In genomic region chr11:94455161-94455820, GRCm38 (mm10) we compare ENCODE assay signal across 15 mouse cellular contexts. TPM values are rescaled to one million over a fixed set of nuclear protein-coding genes. Genes with fewer than 3 reads are reported as not detected.
DNase-seq lines count a peak whose midpoint lies in the region; ATAC-seq and TF ChIP-seq lines count a peak whose summit lies in the region.
"Had no signal": no experiment of that assay in that cellular context is flagged by ENCODE, and none has a peak within 500 bp of the region (broad histone marks: within the 10 kb centered on the region; RNA-seq: fewer than 3 reads in every experiment).

No protein-coding gene starts in this region.

- 52% methylated on average over 10 of the region's 10 CpGs for WGBS in kidney, postnatal 0 days
- 85% methylated on average over 10 of the region's 10 CpGs for WGBS in embryonic facial prominence, embryonic 10.5 days
- WGBS in liver, embryonic 15.5 days (ENCODE audit: insufficient replicate concordance) = 45% methylated on average over 10 of the region's 10 CpGs

- peaks cover 15% of the 10 kb centered on the region for H3K4me1 ChIP-seq in kidney, postnatal 0 days (replicated peaks; ENCODE audit: insufficient read depth, low read length)
- H3K4me1 ChIP-seq in embryonic facial prominence, embryonic 10.5 days = peaks cover 37% of the 10 kb centered on the region
- H3K4me1 ChIP-seq in liver, embryonic 15.5 days (replicated peaks) = peaks cover 46% of the 10 kb centered on the region

- no peak overlapping the region for H3K27ac ChIP-seq in kidney, postnatal 0 days
- H3K27ac ChIP-seq in embryonic facial prominence, embryonic 10.5 days (replicated peaks) = 0 out of 2 replicates have a peak overlapping the region, but pooled peaks have one; percentile 24
- peak overlapping the region; percentile 87 for H3K27ac ChIP-seq in liver, embryonic 15.5 days (replicated peaks)
- no peak overlapping the region for H3K27ac ChIP-seq in gastrocnemius, adult 2 months
- H3K27ac ChIP-seq: limb, embryonic 13.5 days had no signal

- no peaks in the 10 kb centered on the region for H3K36me3 ChIP-seq in kidney, postnatal 0 days (ENCODE audit: insufficient read depth, low read length)
- H3K36me3 ChIP-seq in embryonic facial prominence, embryonic 10.5 days (replicated peaks) = peaks cover 85% of the 10 kb centered on the region
- no peaks in the 10 kb centered on the region for H3K36me3 ChIP-seq in liver, embryonic 15.5 days (replicated peaks)

- no peak overlapping the region for H3K4me3 ChIP-seq in kidney, postnatal 0 days (replicated peaks; ENCODE audit: low read depth, low read length)
- no peak overlapping the region for H3K4me3 ChIP-seq in embryonic facial prominence, embryonic 10.5 days
- H3K4me3 ChIP-seq in liver, embryonic 15.5 days (replicated peaks) = peak overlapping the region; percentile 55
- H3K4me3 ChIP-seq in gastrocnemius, adult 2 months = no peak overlapping the region
- H3K4me3 ChIP-seq: limb, embryonic 13.5 days; myocyte had no signal

- DNase-seq in cerebellum, postnatal 14 days = peak; percentile 58 to 59
- no peak for DNase-seq in cerebellum, adult 9-10 months
- DNase-seq in kidney, postnatal 0 days (ENCODE audit: low spot score) = no peak
- DNase-seq in kidney, postnatal 36 days = no peak
- no peak for DNase-seq in embryonic facial prominence, embryonic 10.5 days (ENCODE audit: low spot score)
- no peak for DNase-seq in gastrocnemius, adult 2 months
- DNase-seq in urinary bladder, postnatal 10 days (ENCODE audit: low spot score) = no peak
- DNase-seq: adrenal gland, adult 2 months; cerebellum, adult 11-12 months had no signal

- H3K9me3 ChIP-seq in kidney, postnatal 0 days (replicated peaks; ENCODE audit: low read length) = no peaks in the 10 kb centered on the region
- no peaks in the 10 kb centered on the region for H3K9me3 ChIP-seq in embryonic facial prominence, embryonic 10.5 days
- no peaks in the 10 kb centered on the region for H3K9me3 ChIP-seq in liver, embryonic 15.5 days (replicated peaks)
- H3K9me3 ChIP-seq: limb, embryonic 13.5 days had no signal

- ATAC-seq in kidney, postnatal 0 days (replicated peaks; ENCODE audit: low FRiP score, low read depth) = 0 out of 2 replicates have a peak, but pooled peaks have one; percentile 6
- peak; percentile 53 for ATAC-seq in liver, embryonic 15.5 days (ENCODE audit: insufficient read depth)

- no peak overlapping the region for H3K9ac ChIP-seq in kidney, postnatal 0 days (ENCODE audit: low read depth, low read length)
- H3K9ac ChIP-seq in liver, embryonic 15.5 days = peak overlapping the region; percentile 56; the same call in 1 of the 2 replicates
- H3K9ac ChIP-seq: limb, embryonic 13.5 days had no signal

- intact Hi-C loops in gastrocnemius, adult 2 months (cut with DNase I) = no loop called here

- H3K27me3 ChIP-seq in kidney, postnatal 0 days (ENCODE audit: insufficient read depth, low read length) = no peaks in the 10 kb centered on the region
- H3K27me3 ChIP-seq in embryonic facial prominence, embryonic 10.5 days (replicated peaks; ENCODE audit: low read depth, poor library complexity, severe bottlenecking) = peaks cover 18% of the 10 kb centered on the region
- peaks cover 37% of the 10 kb centered on the region for H3K27me3 ChIP-seq in liver, embryonic 15.5 days
- H3K27me3 ChIP-seq: limb, embryonic 13.5 days had no signal

- H3K4me2 ChIP-seq in kidney, postnatal 0 days (ENCODE audit: low read length) = no peak overlapping the region
- peak overlapping the region; percentile 68 for H3K4me2 ChIP-seq in liver, embryonic 15.5 days
- H3K4me2 ChIP-seq: limb, embryonic 13.5 days had no signal

- TF ChIP-seq CTCF in kidney, postnatal 0 days (IDR thresholded peaks at IDR 0.05; ENCODE audit: low read depth) = no peak
- TF ChIP-seq CTCF in gastrocnemius, adult 2 months (IDR thresholded peaks at IDR 0.05) = no peak

RNA-seq across cellular contexts. Expression of gene Cacna1g, which starts 18.7 kb away (rescaled TPM):
- 4.4 and 5.2 TPM in 2 replicates for polyA plus RNA-seq in kidney, postnatal 0 days (2015; fragmentation: Nextera tagmentation; extraction: Ambion mirVana)
- polyA plus RNA-seq in embryonic facial prominence, embryonic 10.5 days (2016; fragmentation: Nextera tagmentation; extraction: Ambion mirVana) = 6.5 and 13.5 TPM in 2 replicates
- 2.3 and 2.7 TPM in 2 replicates for polyA plus RNA-seq in liver, embryonic 15.5 days (2015; fragmentation: Nextera tagmentation; extraction: Ambion mirVana)
- total RNA-seq in gastrocnemius, adult 2 months (2021) = 1 to 10 TPM; 1.2 to 3.0 TPM
- total RNA-seq: granulocyte monocyte progenitor cell, adult 5-6 weeks had no signal

RNA-seq across cellular contexts. Expression of gene Spata20, which starts 30.7 kb away (rescaled TPM):
- 0.40 TPM in 1 of 2 replicates, not detected in the other for polyA plus RNA-seq in kidney, postnatal 0 days (2015; fragmentation: Nextera tagmentation; extraction: Ambion mirVana)
- polyA plus RNA-seq in embryonic facial prominence, embryonic 10.5 days (2016; fragmentation: Nextera tagmentation; extraction: Ambion mirVana) = not detected in 2 replicates
- polyA plus RNA-seq in liver, embryonic 15.5 days (2015; fragmentation: Nextera tagmentation; extraction: Ambion mirVana) = not detected in 2 replicates
- total RNA-seq in gastrocnemius, adult 2 months (2021) = not detected
- total RNA-seq: adrenal gland, adult 2 months; granulocyte monocyte progenitor cell, adult 5-6 weeks; megakaryocyte, adult 5-6 weeks; MEL had no signal
- polyA plus RNA-seq: adrenal gland, adult 2 months; myocyte had no signal

RNA-seq across cellular contexts. Expression of gene Epn3, which starts 44.5 kb away (rescaled TPM):
- 34.7 and 37.5 TPM in 2 replicates for polyA plus RNA-seq in kidney, postnatal 0 days (2015; fragmentation: Nextera tagmentation; extraction: Ambion mirVana)
- polyA plus RNA-seq in embryonic facial prominence, embryonic 10.5 days (2016; fragmentation: Nextera tagmentation; extraction: Ambion mirVana) = 4.5 and 4.7 TPM in 2 replicates
- 0.09 and 0.15 TPM in 2 replicates for polyA plus RNA-seq in liver, embryonic 15.5 days (2015; fragmentation: Nextera tagmentation; extraction: Ambion mirVana)
- under 1 TPM in 1 of 2 experiments, not detected in 1; 0.05 TPM for total RNA-seq in gastrocnemius, adult 2 months (2021)
- total RNA-seq: granulocyte monocyte progenitor cell, adult 5-6 weeks; megakaryocyte, adult 5-6 weeks; MEL had no signal

Comparison
In these comparisons a context has a peak if more than half of its experiments do, and no peak if none do; other contexts are left out.
1. DNase-seq: peak in cerebellum, postnatal 14 days (2 of 2); none in cerebellum, adult 9-10 months (single experiment), kidney, postnatal 0 days (single experiment), kidney, postnatal 36 days (0 of 2), embryonic facial prominence, embryonic 10.5 days (single experiment), gastrocnemius, adult 2 months (single experiment) and urinary bladder, postnatal 10 days (single experiment).
2. H3K27ac ChIP-seq: peak in embryonic facial prominence, embryonic 10.5 days (single experiment) and liver, embryonic 15.5 days (single experiment); none in kidney, postnatal 0 days (single experiment) and gastrocnemius, adult 2 months (single experiment).